Mouse (Mus musculus) WW6 (cell line): Measurements from ENCODE around the gene Kcnma1.

Experiments used
- DNase-seq: peaks from one replicate; pipeline ENCODE4 v3.0.0-alpha.2; 2013; ENCODE audit warnings: low read depth, low spot score

The Kcnma1 gene

DNA sequence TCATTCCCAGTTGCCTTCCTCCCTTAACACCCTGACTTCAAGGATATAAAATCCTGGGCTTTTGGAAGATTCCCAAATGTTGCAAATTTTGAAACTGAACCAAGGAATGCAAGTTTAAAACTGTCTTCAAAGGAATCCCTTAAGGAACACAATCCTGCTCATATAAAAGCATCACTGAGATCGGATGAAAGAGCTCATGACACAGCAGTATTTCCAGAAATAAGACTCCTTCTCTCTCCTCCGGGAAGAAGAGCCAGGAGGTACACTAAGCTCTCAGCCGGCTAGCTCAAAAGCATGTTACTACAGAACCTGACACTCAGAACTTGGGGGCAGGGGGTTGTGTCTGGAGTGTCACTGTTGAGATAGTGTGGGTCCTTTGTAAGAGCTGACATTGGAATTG is 325.8 kb downstream of the Kcnma1 start:
- no peak for DNase-seq

DNA sequence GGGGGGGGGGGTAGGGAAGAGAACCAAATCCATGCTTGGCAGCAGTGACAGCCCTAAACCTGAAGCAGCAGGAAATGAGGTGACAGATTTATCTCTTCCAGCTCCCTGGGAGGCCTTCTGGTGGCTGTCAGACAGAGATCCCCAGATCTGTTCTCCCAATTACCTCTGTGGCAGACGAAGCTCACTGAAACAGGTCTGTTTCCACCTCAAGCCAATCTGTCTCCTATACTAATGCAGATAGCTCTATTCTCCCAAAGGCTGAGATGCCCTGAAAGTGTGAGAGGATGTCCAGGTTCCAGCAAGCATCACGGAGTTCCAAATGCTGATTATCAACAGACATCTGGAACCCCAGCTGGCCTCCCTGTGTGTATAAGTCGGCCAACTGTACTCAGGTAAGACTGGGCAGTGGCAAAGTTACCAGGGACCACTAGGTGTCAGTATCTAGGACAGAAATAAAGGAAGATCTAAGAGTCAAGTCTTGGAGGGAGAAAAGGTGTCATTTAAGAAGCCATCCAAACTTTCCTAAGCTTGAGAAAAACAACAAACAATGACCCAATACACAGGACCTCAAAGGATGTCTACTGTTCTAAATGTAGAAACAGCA is 329.7 kb downstream of the Kcnma1 start:
- no peak for DNase-seq

DNA sequence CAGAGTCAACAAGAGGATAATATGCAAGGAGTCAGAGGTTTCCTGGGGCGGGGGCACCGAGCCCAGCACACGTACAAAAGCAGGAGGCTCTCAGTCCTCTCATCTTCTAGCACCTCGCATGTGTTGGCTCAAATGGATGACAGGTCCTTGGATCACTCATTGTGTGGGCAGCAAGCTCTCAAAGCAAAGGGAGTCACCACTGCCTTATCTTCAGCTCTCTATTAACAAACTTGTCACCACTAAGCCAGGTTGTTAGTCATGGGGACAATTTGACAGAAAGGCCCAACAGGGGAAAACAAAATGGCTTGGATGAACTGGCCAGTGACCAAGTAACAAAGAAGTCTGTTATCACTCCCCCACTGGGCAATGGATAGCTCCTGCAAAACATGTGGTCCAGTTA is 331.5 kb downstream of the Kcnma1 start:
- no peak for DNase-seq

DNA sequence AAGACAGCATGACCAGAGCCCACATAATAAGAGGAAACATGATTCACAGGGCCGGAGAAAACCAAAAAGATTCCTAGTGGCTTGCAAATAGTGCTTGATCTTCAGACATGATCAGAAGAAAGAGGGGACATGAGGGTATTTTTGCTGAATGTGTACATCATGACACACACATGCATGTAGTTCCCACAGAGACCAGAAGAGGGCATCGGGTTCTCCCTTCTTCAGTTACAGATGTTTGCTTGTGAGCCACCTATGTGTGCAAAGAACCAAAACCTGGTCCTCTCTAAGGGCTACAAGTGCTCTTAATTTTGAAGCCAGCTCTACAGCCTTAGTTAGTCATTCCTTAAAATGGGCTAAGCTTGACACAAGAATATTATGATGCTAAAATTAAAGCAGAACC is 334.9 kb downstream of the Kcnma1 start:
- DNase-seq: no peak

DNA sequence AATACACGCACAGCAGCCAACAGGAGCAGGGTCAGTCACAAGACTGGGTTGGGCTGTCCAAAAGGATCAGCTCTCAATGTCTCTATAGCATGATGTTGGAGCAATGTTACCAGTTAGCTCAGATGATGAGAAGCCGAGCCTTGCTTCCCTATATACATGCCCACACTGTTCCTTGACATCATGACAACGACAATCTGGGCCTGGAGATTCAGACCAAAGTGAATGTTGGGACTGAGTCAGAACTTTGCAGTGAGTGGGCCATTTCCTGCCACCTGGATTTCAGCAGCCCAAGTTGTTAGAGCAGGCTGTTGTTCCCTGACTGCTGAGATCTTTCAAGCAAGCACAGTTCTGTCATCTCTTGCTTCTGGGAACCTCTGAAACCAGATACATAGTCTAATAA is 347.9 kb downstream of the Kcnma1 start:
- DNase-seq: no peak

DNA sequence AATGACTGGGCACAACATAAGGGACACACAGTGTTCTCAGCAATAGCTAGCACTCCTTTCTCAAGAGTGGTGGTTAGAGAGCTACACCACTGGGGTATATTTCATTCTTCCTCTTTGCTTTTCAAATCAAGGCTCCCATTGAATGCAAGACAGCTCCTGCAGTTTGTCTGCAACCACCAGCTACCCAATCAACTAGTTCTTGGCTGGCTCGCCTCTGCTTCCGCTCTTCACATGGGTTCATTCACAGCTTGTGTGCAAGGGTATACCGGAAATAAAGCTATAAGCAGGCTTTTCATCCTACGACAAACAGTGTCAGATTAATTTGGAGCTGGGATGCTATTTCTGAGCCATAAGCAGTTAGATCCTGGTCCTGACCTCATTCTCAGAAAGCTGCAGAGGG is 362.6 kb downstream of the Kcnma1 start:
- no peak for DNase-seq

DNA sequence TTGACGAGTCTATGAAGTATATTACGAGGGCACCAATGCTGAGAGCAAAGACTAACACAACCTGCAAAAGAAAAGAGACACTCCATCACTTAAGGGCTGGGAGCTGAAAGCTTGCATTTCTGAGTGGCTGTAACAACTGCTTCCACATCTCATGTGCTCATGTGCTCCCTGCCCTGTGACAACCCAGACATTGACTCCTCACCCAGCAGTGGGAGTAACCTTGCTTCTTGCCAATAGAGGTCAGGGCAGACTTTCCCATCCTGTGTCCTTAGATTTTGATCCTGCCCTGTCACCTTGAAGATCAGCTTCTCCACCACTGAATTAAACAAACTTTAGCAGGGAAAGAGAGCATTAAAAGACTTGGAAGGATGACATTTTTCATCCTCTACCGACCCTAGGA is 364.2 kb downstream of the Kcnma1 start:
- no peak for DNase-seq

DNA sequence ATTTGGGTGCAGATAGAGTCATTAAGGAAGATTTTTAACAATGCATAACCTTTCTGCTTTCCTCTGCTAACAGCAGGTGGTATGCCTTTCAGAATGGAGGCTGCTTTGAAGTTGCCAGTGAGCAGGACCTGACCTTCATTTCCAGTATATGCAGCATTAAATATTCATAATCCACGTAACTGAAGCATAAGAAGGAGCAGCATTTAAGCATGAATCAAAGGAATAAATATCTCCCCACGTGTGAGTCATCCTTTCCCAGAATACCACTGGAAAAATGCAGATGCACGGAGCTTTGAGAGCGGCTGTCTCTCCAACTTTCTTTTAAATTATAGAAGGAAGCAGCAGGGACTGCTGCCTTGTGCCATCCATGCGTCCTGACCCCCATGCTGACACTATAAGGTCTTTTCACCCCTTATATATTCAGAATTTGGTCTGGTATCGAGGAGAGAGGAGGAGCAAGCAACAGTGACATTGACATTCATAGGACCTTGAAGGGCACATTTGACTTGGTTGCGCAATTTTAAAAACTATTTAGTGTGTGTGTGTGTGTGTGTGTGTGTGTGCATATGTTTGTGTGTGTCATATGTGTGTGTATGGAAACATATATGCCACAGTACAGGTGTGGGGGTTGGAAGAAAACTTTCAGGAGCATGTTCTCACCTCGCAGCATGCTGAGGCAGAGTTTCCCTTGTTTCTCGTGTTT is 368.8 kb downstream of the Kcnma1 start:
- DNase-seq: no peak

DNA sequence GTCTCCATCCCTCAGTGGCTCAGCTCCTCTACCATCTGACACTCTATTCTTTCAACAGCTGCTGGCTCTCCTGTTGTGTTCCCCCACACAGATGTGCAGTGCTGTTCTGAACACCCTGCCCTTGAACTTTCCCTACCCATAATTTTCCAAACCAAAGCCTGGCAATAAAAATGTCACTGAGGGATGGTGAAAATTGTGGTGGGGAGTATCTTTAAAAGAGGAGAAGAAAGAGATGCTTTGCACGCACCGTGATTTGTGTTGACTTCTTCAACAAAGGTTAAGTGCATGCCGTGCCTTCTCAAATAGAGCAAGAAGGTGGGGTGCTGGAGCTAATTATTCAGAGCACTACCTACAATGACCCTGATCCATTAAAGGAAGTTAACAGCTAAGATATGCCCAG is 371.1 kb downstream of the Kcnma1 start:
- no peak for DNase-seq

DNA sequence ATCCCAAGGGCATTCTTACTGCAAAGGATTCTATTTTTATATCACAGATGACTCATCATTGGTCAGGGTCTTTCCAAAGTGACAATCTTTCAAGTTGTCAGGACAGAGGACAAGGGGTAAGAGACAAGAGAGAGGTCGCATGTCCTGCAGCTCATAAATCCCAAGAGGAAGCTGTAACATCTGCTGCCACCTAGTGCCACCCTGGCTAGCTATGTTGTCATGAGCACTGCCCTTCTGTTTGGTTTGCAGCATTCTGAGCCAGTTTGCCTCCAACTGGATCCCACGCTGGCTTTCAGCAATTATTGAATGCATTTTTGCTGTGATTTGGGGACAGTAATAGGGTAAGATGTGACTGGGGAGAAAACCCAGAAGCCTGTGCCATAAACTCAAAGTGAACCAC is 373.6 kb downstream of the Kcnma1 start:
- no peak for DNase-seq

DNA sequence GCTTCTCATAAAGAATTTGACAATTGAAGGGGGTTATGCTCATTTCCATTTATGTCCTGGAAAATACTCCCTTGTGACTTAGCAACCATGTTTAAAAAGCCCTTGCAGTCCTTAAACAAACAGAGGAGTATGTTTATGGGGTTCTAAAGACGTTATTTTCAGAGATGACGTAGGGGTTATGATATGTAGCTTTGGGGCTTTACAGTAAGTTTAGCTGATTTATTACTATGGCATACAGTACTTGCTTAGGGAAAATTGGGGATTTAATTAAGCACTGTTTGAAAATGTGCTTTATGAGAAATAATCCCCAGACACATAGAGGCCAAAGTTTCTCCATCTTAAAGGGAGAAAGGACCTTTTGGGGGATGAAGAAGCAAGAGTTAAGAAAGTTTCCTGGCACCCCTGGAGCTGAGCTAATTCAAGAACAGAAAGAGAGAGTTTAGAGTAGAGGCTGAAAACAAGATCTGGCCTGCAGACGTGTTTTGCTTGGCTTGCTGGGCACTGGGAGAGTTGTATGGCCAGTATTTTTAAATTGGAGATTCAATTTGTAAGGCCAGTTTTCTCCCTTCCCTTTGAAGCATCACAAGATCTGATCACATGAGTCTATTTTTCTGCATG is 376.1 kb downstream of the Kcnma1 start:
- no peak for DNase-seq

DNA sequence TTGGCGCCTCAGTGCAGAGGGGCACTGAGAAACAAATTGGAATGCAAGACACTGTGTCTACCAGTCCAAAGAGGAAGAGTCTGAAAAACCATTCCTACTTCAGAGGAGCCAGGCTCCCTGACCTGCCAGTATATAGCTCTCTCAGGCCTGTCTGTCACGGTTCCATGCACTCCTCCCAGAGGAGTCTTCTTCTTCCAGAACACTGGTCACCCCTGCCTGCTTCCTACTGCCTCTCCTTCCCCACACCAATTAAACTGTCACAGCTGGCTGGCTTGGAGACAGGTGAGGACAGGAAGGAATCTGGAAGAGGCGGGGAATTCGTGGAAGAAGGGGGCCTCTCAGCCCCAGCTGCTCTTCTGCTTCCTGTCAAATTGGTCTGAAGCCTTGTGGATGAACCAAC is 378.4 kb downstream of the Kcnma1 start:
- DNase-seq: no peak

DNA sequence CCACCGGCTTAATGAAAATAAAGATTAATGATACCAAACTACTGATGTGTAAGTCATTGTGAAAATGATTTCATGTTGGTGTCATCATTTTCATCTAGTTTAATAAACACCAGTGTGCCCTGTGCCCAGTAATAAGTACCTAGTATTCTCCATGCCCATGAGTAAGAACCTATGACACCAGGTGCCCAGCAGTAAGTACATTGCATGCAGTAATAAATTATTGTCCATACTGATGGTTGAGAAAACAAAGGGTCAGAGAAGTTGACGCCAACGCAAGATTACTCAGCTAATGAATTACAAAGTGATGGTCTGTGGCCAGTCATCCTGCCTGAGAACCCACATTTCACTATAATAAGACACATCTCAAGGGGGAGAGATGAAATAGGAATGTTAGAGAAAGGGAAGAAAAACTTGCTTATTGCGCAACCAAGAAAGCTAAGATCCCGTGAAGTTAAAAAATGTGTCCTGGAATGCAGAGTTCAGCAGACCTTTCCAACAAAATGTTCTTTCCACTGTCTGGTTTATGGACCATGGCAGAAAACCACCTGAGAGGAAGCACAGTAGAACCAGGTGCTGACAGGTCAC is 381.2 kb downstream of the Kcnma1 start:
- DNase-seq: no peak

DNA sequence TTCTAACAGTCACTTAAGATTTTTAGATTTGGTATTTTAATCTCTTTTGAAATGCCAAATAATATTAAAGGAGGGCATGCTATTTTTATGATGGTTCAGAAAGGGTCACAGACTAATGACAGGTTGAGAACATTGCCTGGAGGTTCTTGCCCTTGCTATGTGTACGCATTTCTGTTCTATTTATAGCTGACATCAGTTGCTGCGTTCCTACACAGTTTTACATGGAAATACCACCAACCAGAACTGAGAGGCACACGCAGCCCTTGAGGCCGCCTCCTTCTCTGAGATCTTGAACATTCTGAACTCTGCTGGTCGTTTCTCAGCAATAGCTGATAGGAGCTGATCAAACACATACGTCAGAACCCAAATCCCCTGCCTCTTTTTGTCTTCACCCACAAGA is 387.4 kb downstream of the Kcnma1 start:
- no peak for DNase-seq

DNA sequence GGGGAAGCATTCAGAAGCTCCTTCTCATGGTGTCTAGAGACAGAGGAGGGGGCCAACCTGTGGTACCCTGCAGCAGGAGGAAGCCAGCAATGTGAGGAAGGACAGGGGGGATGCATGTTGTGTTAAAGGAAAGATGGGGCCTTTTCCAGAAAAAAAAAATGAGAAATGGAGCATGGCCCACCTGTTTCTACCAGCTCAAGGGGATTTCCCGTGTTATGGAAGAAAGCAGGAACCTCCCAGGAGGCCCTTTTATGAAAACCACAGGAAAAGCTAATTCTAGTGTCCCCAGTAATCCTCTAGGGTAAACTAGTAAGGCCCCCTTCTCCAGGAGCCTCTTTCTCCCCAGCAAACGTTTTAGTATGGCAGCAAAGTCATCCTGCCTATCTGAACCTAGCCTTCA is 388.2 kb downstream of the Kcnma1 start:
- DNase-seq: no peak

DNA sequence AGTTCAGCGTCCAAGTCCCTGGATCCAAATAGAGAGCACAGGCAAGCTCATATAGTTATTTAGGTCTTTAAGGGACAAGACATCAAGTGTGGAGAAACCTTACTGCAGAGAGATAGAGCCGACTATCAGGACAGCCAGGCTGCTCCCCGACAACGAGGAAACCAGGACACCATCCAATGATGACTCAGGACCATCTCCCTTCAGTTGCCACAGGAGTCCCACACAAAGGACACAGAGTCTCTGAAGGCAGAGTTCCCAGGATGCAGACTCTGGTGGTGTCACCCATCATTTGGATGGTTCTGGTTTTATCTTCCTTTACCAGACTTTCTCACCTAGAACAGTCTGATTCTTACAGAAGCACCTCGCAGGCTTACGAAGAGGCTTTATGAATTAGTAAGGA is 388.9 kb downstream of the Kcnma1 start:
- no peak for DNase-seq

DNA sequence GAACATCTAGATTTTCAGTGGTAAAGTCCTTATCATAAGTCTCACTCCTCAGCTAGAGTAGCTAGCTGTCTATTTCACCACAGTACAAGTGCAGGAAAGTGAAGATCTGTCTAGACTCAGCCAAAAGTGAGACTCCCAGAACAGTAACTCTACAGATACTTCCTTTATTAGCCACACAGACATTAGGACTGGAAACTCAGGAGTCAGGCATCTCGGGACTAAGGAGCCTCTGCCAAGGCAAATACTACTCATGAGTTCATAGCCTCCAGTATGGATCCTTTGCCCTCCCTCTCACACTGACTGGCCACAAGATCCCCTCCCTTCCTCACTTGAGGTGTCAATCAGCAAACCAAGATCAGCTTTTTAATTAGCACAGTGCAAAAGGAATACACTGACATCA is 389.8 kb downstream of the Kcnma1 start:
- no peak for DNase-seq

DNA sequence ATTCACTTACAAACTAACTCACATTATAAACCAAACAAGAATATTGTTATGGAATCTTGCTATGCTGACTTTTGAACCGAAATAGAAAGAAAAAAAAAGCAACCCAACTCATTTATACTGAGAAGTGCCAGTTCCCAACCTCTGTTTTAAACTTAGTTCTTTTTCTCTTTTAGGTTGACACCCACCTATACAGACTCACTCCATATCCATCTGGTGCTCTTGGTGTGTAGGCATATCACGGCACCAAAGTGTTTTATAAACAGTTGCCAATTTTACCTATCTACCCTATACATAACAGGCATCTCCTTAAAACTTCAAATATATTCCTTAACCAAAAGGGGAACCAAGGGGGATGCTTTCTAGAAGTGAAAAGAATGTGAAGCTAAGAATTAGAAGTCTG is 393.6 kb downstream of the Kcnma1 start:
- DNase-seq: no peak

DNA sequence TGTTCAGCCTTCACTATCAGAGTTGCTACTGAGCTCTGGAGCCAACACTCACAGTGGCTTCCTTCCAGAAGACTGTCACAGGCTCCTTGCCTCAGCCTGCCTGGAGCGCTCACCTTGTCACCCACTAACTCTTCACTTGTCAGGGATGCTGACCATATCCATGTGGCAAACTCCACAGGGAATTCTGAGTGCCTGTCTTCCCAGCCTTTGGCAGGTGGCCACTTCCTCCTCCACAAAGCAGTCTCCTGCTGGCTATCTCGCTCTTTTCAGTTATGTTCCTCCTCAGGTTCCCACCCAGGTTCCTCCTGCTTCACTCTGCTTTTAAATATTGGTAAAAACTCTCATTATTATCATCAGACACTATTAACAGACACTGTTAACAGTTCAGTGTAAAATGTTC is 395.3 kb downstream of the Kcnma1 start:
- no peak for DNase-seq

DNA sequence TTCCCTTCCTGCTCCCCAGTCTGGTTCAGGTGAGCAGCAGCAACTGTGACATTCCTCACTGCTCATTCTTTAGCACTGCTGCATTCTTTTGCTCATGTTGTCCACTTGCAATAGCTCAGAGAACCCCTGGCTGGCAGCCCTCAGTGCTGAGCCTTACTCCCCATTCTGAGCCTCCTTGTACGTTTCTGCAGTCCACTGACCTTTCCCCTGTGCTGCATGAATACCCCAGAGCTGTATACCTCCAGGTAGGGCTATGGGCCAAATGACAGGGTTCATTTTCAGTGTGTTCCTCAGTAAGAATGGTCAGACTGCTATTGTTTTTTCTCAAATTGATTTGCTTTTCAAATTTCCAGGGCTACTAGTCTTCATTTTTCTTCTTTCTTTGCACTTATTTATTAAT is 396.2 kb downstream of the Kcnma1 start:
- no peak for DNase-seq

DNA sequence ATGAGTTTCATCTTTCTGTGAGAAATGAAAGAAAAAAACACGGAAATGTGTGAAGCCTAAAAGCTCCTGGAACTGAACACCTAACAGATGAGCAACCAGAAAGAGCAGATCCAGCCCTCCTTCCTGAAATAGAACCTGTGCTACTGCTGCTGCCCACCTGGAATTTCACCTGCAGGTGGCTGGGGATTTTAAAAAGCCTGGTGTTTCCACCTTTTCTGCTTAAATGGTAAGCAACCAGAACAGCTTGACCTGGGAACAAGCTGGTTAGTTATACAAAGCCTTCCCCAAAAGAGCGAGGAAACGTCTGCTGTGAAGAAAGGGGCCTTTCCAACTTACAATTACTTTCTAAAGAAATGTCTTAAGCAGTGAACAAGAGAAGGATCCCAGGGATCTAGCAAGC is 404.2 kb downstream of the Kcnma1 start:
- DNase-seq: no peak

DNA sequence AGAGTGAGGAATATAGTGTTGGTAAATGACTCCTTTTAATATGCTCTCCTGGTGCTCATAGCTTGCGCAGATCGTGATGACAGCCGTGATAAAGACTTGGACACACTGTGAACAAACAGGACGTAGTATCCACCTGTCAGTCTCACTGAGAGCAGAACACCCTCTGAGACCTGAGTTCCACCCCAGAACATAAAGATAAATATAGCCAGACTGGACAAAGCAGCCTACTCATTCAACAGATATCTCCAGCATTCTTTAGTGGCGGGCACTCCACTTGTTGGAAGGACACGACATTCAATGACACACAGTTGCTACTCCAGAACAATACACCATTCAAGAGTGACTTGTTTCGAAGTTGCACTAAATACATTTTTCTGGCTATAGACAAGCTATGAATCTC is 408.6 kb downstream of the Kcnma1 start:
- DNase-seq: no peak

DNA sequence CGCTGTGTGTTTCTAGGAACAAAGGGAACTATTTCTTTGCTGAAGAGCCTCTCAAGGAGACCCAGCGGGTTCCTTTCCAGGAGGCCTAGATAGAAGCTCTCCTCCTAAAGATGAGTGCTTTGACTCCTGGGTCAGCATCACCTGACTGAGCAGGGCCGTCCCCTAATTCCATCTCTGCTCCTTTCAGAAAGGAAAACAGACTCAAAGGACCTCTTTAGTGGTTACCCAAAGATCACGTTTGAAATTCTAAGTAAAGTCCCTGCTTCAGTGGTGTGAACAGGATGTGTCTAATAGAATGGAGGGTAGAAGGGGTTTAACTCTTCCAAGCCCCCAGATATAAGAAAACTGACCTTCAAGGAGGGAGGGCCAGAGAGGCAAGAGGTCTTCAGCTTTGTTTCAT is 411.4 kb downstream of the Kcnma1 start:
- no peak for DNase-seq
